Mouse (Mus musculus) neural tube, embryonic 14.5 days (tissue): Measurements from ENCODE around the gene Wnt5b. TPM values are rescaled to one million over a fixed set of nuclear protein-coding genes. Genes with fewer than 3 reads are reported as not detected.

Source experiments
- ATAC-seq: fragments of 200-750 bp; cut with Nextera tagmentation; 2 replicates; pipeline ENCODE4 v1.8.0; 2017; ENCODE audit warnings: low read depth, mild to moderate bottlenecking, moderate TSS enrichment, moderate library complexity
- H3K27ac ChIP-seq: fragments of 300-500 bp; sonication (generic); 2 replicates; pipeline ENCODE4 v1.5.1; 2014; ENCODE audit warnings: low read depth, mild to moderate bottlenecking, control low read depth, low read length, moderate library complexity, mixed read lengths
- H3K27me3 ChIP-seq: fragments of 300-500 bp; sonication (generic); 2 replicates; pipeline ENCODE4 v1.6.1; 2014; ENCODE audit warnings: low read length; ENCODE audit not compliant: control insufficient read depth, insufficient read depth
- H3K36me3 ChIP-seq: fragments of 300-500 bp; sonication (generic); 2 replicates; pipeline ENCODE4 v1.6.1; 2014; ENCODE audit warnings: low read length, mixed read lengths; ENCODE audit not compliant: control insufficient read depth, insufficient read depth
- H3K4me1 ChIP-seq: fragments of 300-500 bp; sonication (generic); 2 replicates; pipeline ENCODE4 v1.6.1; 2014; ENCODE audit warnings: low read length; ENCODE audit not compliant: control insufficient read depth, insufficient read depth
- H3K4me2 ChIP-seq: fragments of 300-500 bp; sonication (generic); 2 replicates; pipeline ENCODE4 v1.6.1; 2014; ENCODE audit warnings: mild to moderate bottlenecking, low read depth, low read length, control low read depth
- H3K4me3 ChIP-seq: fragments of 300-500 bp; sonication (generic); 2 replicates; pipeline ENCODE4 v1.5.1; 2014; ENCODE audit warnings: low read depth, low read length, control low read depth, mixed read lengths
- H3K9ac ChIP-seq: fragments of 300-500 bp; sonication (generic); replicated peaks from 2 replicates; pipeline ENCODE4 v1.6.1; 2014; ENCODE audit warnings: low read depth, mild to moderate bottlenecking, control low read depth, low read length, mixed read lengths
- H3K9me3 ChIP-seq: fragments of 300-500 bp; sonication (generic); 2 replicates; pipeline ENCODE4 v1.6.1; 2016; ENCODE audit warnings: low read length; ENCODE audit not compliant: control insufficient read depth
- WGBS: fragments of 180-500 bp; shearing (Covaris S2); extraction: QIAGEN DNeasy Blood & Tissue Kit; methylation state at CpG from one replicate; pipeline ENCODE4 v1.1.7; 2014; 5-methylcytosine and 5-hydroxymethylcytosine counted together
- polyA plus RNA-seq: library from polyadenylated mRNA; unstranded; fragments of >200 nt; fragmentation: Nextera tagmentation; extraction: Ambion mirVana; gene quantifications from 2 replicates; pipeline ENCODE4 v1.2.1, GENCODE M21; 2014

Wnt5b gene
- polyA plus RNA-seq, 1 experiment from 2014 or later: 2.6 TPM

DNA sequence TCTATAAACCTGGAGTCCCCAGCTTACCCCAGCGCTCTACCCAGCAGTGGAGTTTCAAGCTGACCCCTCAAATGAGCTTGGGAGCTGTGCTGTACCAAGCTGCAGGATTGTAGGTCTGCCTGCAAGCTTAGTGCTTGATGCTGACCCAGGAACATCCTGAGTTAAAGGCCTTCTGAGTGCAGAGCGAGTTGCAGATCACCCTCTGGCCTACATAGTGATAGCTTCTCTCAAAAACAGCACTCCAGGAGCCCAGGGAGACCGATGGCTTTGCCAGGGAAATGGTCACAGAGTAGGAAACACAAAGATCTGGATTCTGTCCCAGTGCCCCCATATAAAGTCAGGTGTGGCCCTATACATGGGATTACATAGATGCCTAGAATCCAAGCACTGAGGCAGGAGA is 132.6 kb downstream of the Wnt5b start:
- no peak overlapping the region for H3K27ac ChIP-seq
- no peak overlapping the region for H3K9ac ChIP-seq
- no peaks in the 10 kb centered on the region for H3K9me3 ChIP-seq
- H3K4me3 ChIP-seq: no peak overlapping the region
- no peaks in the 10 kb centered on the region for H3K36me3 ChIP-seq
- WGBS: 85% methylated on average over 3 of the region's 3 CpGs
- H3K4me2 ChIP-seq: no peak overlapping the region
- H3K27me3 ChIP-seq: no peaks in the 10 kb centered on the region
- no peak for ATAC-seq
- 0 out of 2 replicates have a peak, but pooled peaks cover 2% of the 10 kb centered on the region for H3K4me1 ChIP-seq

GRCm38 (mm10) chr6:119409766-119410165 is 134.4 kb downstream of the Wnt5b start:
- Histone ChIP-seq H3K9me3 (no peaks in the 10 kb centered on the region), H3K4me2 (no peak overlapping the region), H3K4me1 (0 out of 2 replicates have a peak, but pooled peaks cover 2% of the 10 kb centered on the region), H3K36me3 (no peaks in the 10 kb centered on the region), H3K4me3 (no peak overlapping the region), H3K27me3 (no peaks in the 10 kb centered on the region), H3K27ac (no peak overlapping the region), H3K9ac (no peak overlapping the region)
- ATAC-seq: no peak
- WGBS: 62% methylated on average over 1 of the region's 1 CpGs

- Histone ChIP-seq H3K27ac (no peak overlapping the region), H3K4me2 (no peak overlapping the region), H3K4me1 (0 out of 2 replicates have a peak, but pooled peaks cover 2% of the 10 kb centered on the region), H3K27me3 (no peaks in the 10 kb centered on the region), H3K9me3 (no peaks in the 10 kb centered on the region), H3K36me3 (no peaks in the 10 kb centered on the region), H3K9ac (no peak overlapping the region), H3K4me3 (no peak overlapping the region)
- no peak for ATAC-seq
- WGBS: 52% methylated on average over 9 of the region's 9 CpGs
These were observed 135.6 kb downstream of the Wnt5b start for GRCm38 (mm10) chr6:119408582-119408981.

GRCm38 (mm10) chr6:119407818-119408217 is 136.3 kb downstream of the Wnt5b start:
- Histone ChIP-seq H3K36me3 (no peaks in the 10 kb centered on the region), H3K4me1 (0 out of 2 replicates have a peak, but pooled peaks cover 2% of the 10 kb centered on the region), H3K4me3 (no peak overlapping the region), H3K9me3 (no peaks in the 10 kb centered on the region), H3K4me2 (no peak overlapping the region), H3K9ac (no peak overlapping the region), H3K27me3 (no peaks in the 10 kb centered on the region), H3K27ac (no peak overlapping the region)
- WGBS: 24% methylated on average over 6 of the region's 6 CpGs
- no peak for ATAC-seq

DNA sequence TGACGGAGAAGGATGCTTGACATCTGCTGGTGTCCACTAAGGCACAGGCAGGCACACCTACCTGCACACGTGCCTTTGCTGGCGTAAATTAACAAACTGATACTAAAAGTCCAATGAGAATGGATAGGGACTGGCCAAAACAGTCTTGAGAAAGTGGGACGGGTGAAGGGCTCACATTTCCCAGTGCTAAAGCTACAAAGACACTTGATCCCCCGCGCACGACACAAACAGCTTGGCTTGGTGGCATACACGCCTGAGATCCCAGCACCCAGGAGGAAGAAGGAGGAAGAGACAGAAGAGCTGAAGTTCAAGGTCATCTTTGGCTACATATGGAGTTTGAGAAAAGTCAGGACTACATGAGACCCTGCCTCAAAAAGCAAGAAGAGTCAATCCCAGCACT is 137.6 kb downstream of the Wnt5b start:
- no peak overlapping the region for H3K27ac ChIP-seq
- H3K9ac ChIP-seq: no peak overlapping the region
- H3K4me1 ChIP-seq: 0 out of 2 replicates have a peak, but pooled peaks cover 2% of the 10 kb centered on the region
- no peak overlapping the region for H3K4me2 ChIP-seq
- H3K27me3 ChIP-seq: no peaks in the 10 kb centered on the region
- H3K4me3 ChIP-seq: no peak overlapping the region
- no peaks in the 10 kb centered on the region for H3K36me3 ChIP-seq
- no peak for ATAC-seq
- 92% methylated on average over 8 of the region's 8 CpGs for WGBS
- H3K9me3 ChIP-seq: no peaks in the 10 kb centered on the region

- no peak overlapping the region for H3K9ac ChIP-seq
- H3K9me3 ChIP-seq: no peaks in the 10 kb centered on the region
- no peaks in the 10 kb centered on the region for H3K36me3 ChIP-seq
- no peak overlapping the region for H3K27ac ChIP-seq
- H3K4me3 ChIP-seq: no peak overlapping the region
- H3K4me2 ChIP-seq: no peak overlapping the region
- H3K27me3 ChIP-seq: no peaks in the 10 kb centered on the region
- 42% methylated on average over 7 of the region's 7 CpGs for WGBS
- H3K4me1 ChIP-seq: 0 out of 2 replicates have a peak, but pooled peaks cover 2% of the 10 kb centered on the region
- ATAC-seq: no peak
These were observed 138.8 kb downstream of the Wnt5b start for GRCm38 (mm10) chr6:119405310-119405709.

DNA sequence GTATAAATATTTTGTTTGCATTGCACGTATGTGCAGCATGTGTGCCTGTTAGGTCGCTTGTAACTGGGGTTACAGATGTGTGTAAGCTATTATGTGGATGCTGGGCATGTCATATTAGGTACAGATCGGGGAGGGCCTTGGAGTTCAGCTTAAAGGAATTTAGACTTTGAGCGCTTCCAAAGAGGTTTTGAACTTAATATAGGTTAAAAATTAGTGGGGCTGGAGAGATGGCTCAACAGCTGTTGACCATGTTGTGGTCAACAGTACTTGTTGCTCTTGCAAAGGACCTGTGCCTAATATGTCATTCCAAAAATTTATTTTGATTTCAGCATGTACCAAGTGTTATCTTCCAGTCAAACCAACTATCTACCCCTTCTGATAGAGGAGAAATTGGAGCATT is 139.3 kb downstream of the Wnt5b start:
- Histone ChIP-seq H3K4me3 (no peak overlapping the region), H3K36me3 (no peaks in the 10 kb centered on the region), H3K4me1 (0 out of 2 replicates have a peak, but pooled peaks cover 2% of the 10 kb centered on the region), H3K4me2 (no peak overlapping the region), H3K27me3 (no peaks in the 10 kb centered on the region), H3K27ac (no peak overlapping the region), H3K9me3 (no peaks in the 10 kb centered on the region), H3K9ac (no peak overlapping the region)
- no peak for ATAC-seq
- 94% methylated on average over 4 of the region's 4 CpGs for WGBS

DNA sequence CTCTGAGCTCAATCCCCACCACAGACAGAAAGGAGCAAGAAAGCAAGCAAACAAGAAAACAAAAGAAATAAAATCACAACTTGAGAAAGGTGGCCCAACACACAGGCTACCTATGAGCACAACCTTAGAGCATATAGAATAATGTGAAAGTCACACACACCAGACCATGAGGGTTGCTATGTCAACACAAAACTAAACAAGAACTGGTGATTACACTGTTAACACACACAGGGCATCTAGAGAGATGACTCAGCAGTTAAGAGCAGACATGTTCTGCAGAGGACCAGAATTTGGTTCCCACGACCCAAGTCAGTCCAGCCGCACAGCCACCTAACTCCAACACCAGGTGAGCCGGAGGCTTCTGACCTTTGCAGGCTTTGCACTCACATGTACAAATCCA is 141.2 kb downstream of the Wnt5b start:
- Histone ChIP-seq H3K4me2 (no peak overlapping the region), H3K9me3 (no peaks in the 10 kb centered on the region), H3K4me3 (no peak overlapping the region), H3K27ac (no peak overlapping the region), H3K4me1 (0 out of 2 replicates have a peak, but pooled peaks cover 2% of the 10 kb centered on the region), H3K9ac (no peak overlapping the region), H3K36me3 (no peaks in the 10 kb centered on the region), H3K27me3 (no peaks in the 10 kb centered on the region)
- WGBS: 92% methylated on average over 3 of the region's 3 CpGs
- ATAC-seq: no peak

GRCm38 (mm10) chr6:119401545-119402304 is 142.4 kb downstream of the Wnt5b start:
- no peak overlapping the region for H3K4me2 ChIP-seq
- no peak for ATAC-seq
- no peaks in the 10 kb centered on the region for H3K36me3 ChIP-seq
- no peaks in the 10 kb centered on the region for H3K27me3 ChIP-seq
- H3K4me3 ChIP-seq: no peak overlapping the region
- WGBS: 90% methylated on average over 8 of the region's 8 CpGs
- H3K27ac ChIP-seq: no peak overlapping the region
- no peak overlapping the region for H3K9ac ChIP-seq
- no peaks in the 10 kb centered on the region for H3K4me1 ChIP-seq
- H3K9me3 ChIP-seq: no peaks in the 10 kb centered on the region
